Mouse (Mus musculus) heart, adult 2 months (tissue): ENCODE measurements around the gene Trim56.

Experiments used
- CTCF ChIP-seq: fragments of 200-600 bp; IDR thresholded peaks from 2 replicates; pipeline ENCODE4 v1.8.1; 2022; ENCODE audit warnings: antibody characterized with exemption, mild to moderate bottlenecking, moderate library complexity
- EP300 ChIP-seq: fragments of 200-500 bp; IDR thresholded peaks from 2 replicates; pipeline ENCODE4 v1.6.1; 2011; ENCODE audit warnings: low read depth, low read length, control low read depth; ENCODE audit not compliant: insufficient read depth

GRCm38 (mm10) chr5:137118878-137119277 is 2.9 kb upstream of the Trim56 start:
- no peak for TF ChIP-seq EP300
- TF ChIP-seq CTCF = no peak
